ENCODE assay signal across 11 mouse cellular contexts in genomic region chr19:47280894-47281293, GRCm38 (mm10).
A peak's percentile ranks its signal among the peaks of the same experiment; 100 is the strongest.
DNase-seq lines count a peak whose midpoint lies in the region; ATAC-seq lines count a peak whose summit lies in the region.
"Had no signal": no experiment of that assay in that cellular context is flagged by ENCODE, and none has a peak within 500 bp of the region (broad histone marks: within the 10 kb centered on the region; RNA-seq: fewer than 3 reads in every experiment).

No protein-coding gene starts in this region.

- peaks cover 90% of the 10 kb centered on the region for H3K36me3 ChIP-seq in embryonic facial prominence, embryonic 14.5 days (ENCODE audit: control insufficient read depth, insufficient read depth, low read length)
- peaks cover 92% of the 10 kb centered on the region for H3K36me3 ChIP-seq in heart, embryonic 13.5 days

- H3K27ac ChIP-seq in embryonic facial prominence, embryonic 14.5 days (replicated peaks; ENCODE audit: low read depth, low read length) = peak overlapping the region; percentile 77
- H3K27ac ChIP-seq in heart, embryonic 13.5 days (replicated peaks) = peak overlapping the region; percentile 85
- H3K27ac ChIP-seq: forebrain, embryonic 12.5 days; limb, embryonic 12.5 days had no signal

- H3K4me3 ChIP-seq in embryonic facial prominence, embryonic 14.5 days (ENCODE audit: low read depth, low read length) = no peak overlapping the region
- no peak overlapping the region for H3K4me3 ChIP-seq in heart, embryonic 13.5 days
- H3K4me3 ChIP-seq: forebrain, embryonic 12.5 days; limb, embryonic 12.5 days had no signal

- H3K9ac ChIP-seq in embryonic facial prominence, embryonic 14.5 days (ENCODE audit: low read depth, low read length) = no peak overlapping the region
- H3K9ac ChIP-seq in heart, embryonic 13.5 days = peak overlapping the region; percentile 65
- H3K9ac ChIP-seq: forebrain, embryonic 12.5 days; limb, embryonic 12.5 days had no signal

- H3K9me3 ChIP-seq in embryonic facial prominence, embryonic 14.5 days (ENCODE audit: control insufficient read depth, low read length) = no peaks in the 10 kb centered on the region
- H3K9me3 ChIP-seq in heart, embryonic 13.5 days = no peaks in the 10 kb centered on the region
- H3K9me3 ChIP-seq: limb, embryonic 12.5 days had no signal

- H3K4me1 ChIP-seq in embryonic facial prominence, embryonic 14.5 days (ENCODE audit: control insufficient read depth, insufficient read depth, low read length) = peaks cover 10% of the 10 kb centered on the region
- peaks cover 43% of the 10 kb centered on the region for H3K4me1 ChIP-seq in heart, embryonic 13.5 days
- H3K4me1 ChIP-seq: forebrain, embryonic 12.5 days; limb, embryonic 12.5 days had no signal

- DNase-seq in kidney, adult 11 months = peak; percentile 42
- no peak for DNase-seq in kidney, adult 18-20 months
- peak; percentile 56 for DNase-seq in embryonic facial prominence, embryonic 14.5 days (ENCODE audit: low spot score)
- DNase-seq in kidney, postnatal 4 days = peak; percentile 69 to 77
- DNase-seq in frontal cortex, postnatal 25 days (ENCODE audit: low spot score in 2 of 2) = no peak
- no peak for DNase-seq in spleen, adult 12 weeks (ENCODE audit: low spot score)
- DNase-seq: adrenal gland, postnatal 25 days had no signal

- ATAC-seq in embryonic facial prominence, embryonic 14.5 days (ENCODE audit: low read depth) = no peak
- no peak for ATAC-seq in heart, embryonic 13.5 days (ENCODE audit: extremely low read depth, insufficient number of reproducible peaks, low FRiP score, low TSS enrichment)
- no peak for ATAC-seq in erythroblast, adult 5-6 weeks (replicated peaks; ENCODE audit: low FRiP score, poor library complexity, severe bottlenecking)

- H3K4me2 ChIP-seq in embryonic facial prominence, embryonic 14.5 days (ENCODE audit: low read depth, low read length) = no peak overlapping the region
- no peak overlapping the region for H3K4me2 ChIP-seq in heart, embryonic 13.5 days
- H3K4me2 ChIP-seq: forebrain, embryonic 12.5 days; limb, embryonic 12.5 days had no signal

- H3K27me3 ChIP-seq in embryonic facial prominence, embryonic 14.5 days (replicated peaks; ENCODE audit: control insufficient read depth, insufficient read depth, low read length) = no peaks in the 10 kb centered on the region
- H3K27me3 ChIP-seq in heart, embryonic 13.5 days (replicated peaks) = no peaks in the 10 kb centered on the region
- H3K27me3 ChIP-seq: forebrain, embryonic 12.5 days; limb, embryonic 12.5 days had no signal

- WGBS in embryonic facial prominence, embryonic 14.5 days = 79% methylated on average over 7 of the region's 9 CpGs
- 51% methylated on average over 9 of the region's 9 CpGs for WGBS in heart, embryonic 13.5 days

Comparison
In these comparisons a context has a peak if more than half of its experiments do, and no peak if none do; other contexts are left out.
1. DNase-seq: peak in kidney, adult 11 months (single experiment), embryonic facial prominence, embryonic 14.5 days (single experiment) and kidney, postnatal 4 days (2 of 2); none in kidney, adult 18-20 months (single experiment), frontal cortex, postnatal 25 days (0 of 2) and spleen, adult 12 weeks (single experiment).